Comparison of ENCODE assay signal across 10 mouse cellular contexts in the genomic region with DNA sequence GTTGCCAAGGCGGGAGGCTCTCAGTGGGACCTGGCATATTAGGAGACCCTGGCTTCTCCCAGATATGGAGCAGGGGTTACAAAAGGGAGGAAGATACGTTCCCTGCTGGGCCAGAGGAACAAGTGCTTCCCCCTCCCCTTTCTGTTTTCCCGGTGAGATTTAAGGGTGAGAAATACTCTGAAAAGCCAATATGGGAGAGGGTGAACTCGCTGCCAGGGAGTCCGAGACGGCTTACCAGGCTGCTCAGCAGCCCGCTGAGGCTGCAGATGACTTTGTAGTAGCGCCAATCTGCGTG. TPM values are rescaled to one million over a fixed set of nuclear protein-coding genes. Genes with fewer than 3 reads are reported as not detected.
DNase-seq lines count a peak whose midpoint lies in the region; ATAC-seq and TF ChIP-seq lines count a peak whose summit lies in the region.
"Had no signal": no experiment of that assay in that cellular context is flagged by ENCODE, and none has a peak within 500 bp of the region (broad histone marks: within the 10 kb centered on the region; RNA-seq: fewer than 3 reads in every experiment).

No protein-coding gene starts in this region.

- H3K9me3 ChIP-seq in liver, embryonic 11.5 days (ENCODE audit: control insufficient read depth, low read length) = no peaks in the 10 kb centered on the region

- no peak for DNase-seq in heart, adult 2 months
- DNase-seq in heart, adult 8-10 months (ENCODE audit: low spot score) = no peak
- DNase-seq in right cerebral cortex, postnatal 25 days = peak; percentile 64
- DNase-seq in right cerebral cortex, postnatal 14 days = no peak
- no peak for DNase-seq in liver, embryonic 11.5 days (ENCODE audit: low spot score)
- DNase-seq in T-cell, adult 2 months (ENCODE audit: low spot score) = no peak
- DNase-seq in layer of hippocampus, adult 11-12 months (ENCODE audit: low spot score) = no peak
- no peak for DNase-seq in spleen, adult 18-20 months

- peaks cover 8% of the 10 kb centered on the region for H3K4me1 ChIP-seq in heart, adult 2 months (ENCODE audit: control insufficient read depth, insufficient read depth, low read length)
- peaks cover 37% of the 10 kb centered on the region for H3K4me1 ChIP-seq in liver, embryonic 11.5 days (replicated peaks; ENCODE audit: control insufficient read depth, insufficient read depth, low read length)

- TF ChIP-seq POLR2A in heart, adult 2 months (IDR thresholded peaks at IDR 0.05; ENCODE audit: insufficient read depth, low read depth, low read length) = no peak

- H3K4me2 ChIP-seq in liver, embryonic 11.5 days = peak overlapping the region; percentile 67

- H3K79me2 ChIP-seq in heart, adult 2 months (replicated peaks; ENCODE audit: control insufficient read depth, insufficient read depth, low read length) = no peaks in the 10 kb centered on the region

- H3K4me3 ChIP-seq in heart, adult 2 months = peak overlapping the region; percentile 53
- peak overlapping the region; percentile 10 for H3K4me3 ChIP-seq in liver, embryonic 11.5 days (ENCODE audit: low read depth, low read length)

- H3K36me3 ChIP-seq in heart, adult 2 months (ENCODE audit: control insufficient read depth, insufficient read depth, low read length) = no peaks in the 10 kb centered on the region
- H3K36me3 ChIP-seq in liver, embryonic 11.5 days (ENCODE audit: control insufficient read depth, insufficient read depth, low read length) = no peaks in the 10 kb centered on the region

- ATAC-seq in liver, embryonic 11.5 days (replicated peaks; ENCODE audit: low FRiP score) = no peak

- no peaks in the 10 kb centered on the region for H3K27me3 ChIP-seq in heart, adult 2 months (ENCODE audit: control insufficient read depth, insufficient read depth, low read length)
- peaks cover 10% of the 10 kb centered on the region; the same call in 1 of the 2 replicates for H3K27me3 ChIP-seq in liver, embryonic 11.5 days (replicated peaks; ENCODE audit: control insufficient read depth, insufficient read depth, low read length)

- peak overlapping the region; percentile 1; the same call in 1 of the 2 replicates for H3K27ac ChIP-seq in heart, adult 2 months
- H3K27ac ChIP-seq in liver, embryonic 11.5 days (ENCODE audit: low read depth, low read length) = no peak overlapping the region
- H3K27ac ChIP-seq: macrophage had no signal

- WGBS in heart, adult 2 months = 29% methylated on average over 9 of the region's 9 CpGs
- 8% methylated on average over 9 of the region's 9 CpGs for WGBS in liver, embryonic 11.5 days

- TF ChIP-seq CTCF in heart, adult 2 months (IDR thresholded peaks at IDR 0.05) = no peak

- intact Hi-C loops in heart, adult 2 months (cut with DNase I) = no loop called here

- peak overlapping the region; percentile 31 for H3K9ac ChIP-seq in heart, adult 2 months (ENCODE audit: low read depth, low read length)
- H3K9ac ChIP-seq in liver, embryonic 11.5 days (ENCODE audit: low read depth, low read length) = no peak overlapping the region

- TF ChIP-seq EP300 in heart, adult 2 months (IDR thresholded peaks at IDR 0.05; ENCODE audit: insufficient read depth, low read depth, low read length) = no peak

RNA-seq across cellular contexts. Expression of a gene that starts 26.7 kb away (rescaled TPM):
- total RNA-seq in heart, adult 2 months (2021) = 100 to 1,000 TPM; 132 to 145 TPM
- polyA plus RNA-seq in heart, adult 2 months (2012; rRNA removed) = 36.7 and 86.5 TPM in 2 replicates
- 100 to 1,000 TPM; 143 to 158 (median 147) TPM for total RNA-seq in heart, adult 8-10 months (2022)
- polyA plus RNA-seq in liver, embryonic 11.5 days (2014; fragmentation: Nextera tagmentation; extraction: Ambion mirVana) = 744 and 764 TPM in 2 replicates

RNA-seq across cellular contexts. Expression of a gene that starts 45.8 kb away (rescaled TPM):
- not detected for total RNA-seq in heart, adult 2 months (2021)
- 0.27 TPM in 1 of 2 replicates, not detected in the other for polyA plus RNA-seq in heart, adult 2 months (2012; rRNA removed)
- not detected for total RNA-seq in heart, adult 8-10 months (2022)
- polyA plus RNA-seq in liver, embryonic 11.5 days (2014; fragmentation: Nextera tagmentation; extraction: Ambion mirVana) = not detected in 2 replicates
- polyA plus RNA-seq: C2C12, macrophage had no signal
